Mouse (Mus musculus) hindbrain, embryonic 16.5 days (tissue): Measurements from ENCODE around the gene Prpf4. TPM values are rescaled to one million over a fixed set of nuclear protein-coding genes. Genes with fewer than 3 reads are reported as not detected.

Experiments used
- ATAC-seq: fragments of 200-750 bp; cut with Nextera tagmentation; 2 replicates; pipeline ENCODE4 v1.8.0; 2017; ENCODE audit warnings: moderate TSS enrichment, moderate library complexity
- H3K27ac ChIP-seq: fragments of 300-500 bp; sonication (generic); 2 replicates; pipeline ENCODE4 v1.5.1; 2014; ENCODE audit warnings: low read depth, mild to moderate bottlenecking, control low read depth, low read length, moderate library complexity
- H3K27me3 ChIP-seq: fragments of 300-500 bp; sonication (generic); replicated peaks from 2 replicates; pipeline ENCODE4 v1.6.1; 2014; ENCODE audit warnings: low read length; ENCODE audit not compliant: control insufficient read depth, insufficient read depth
- H3K36me3 ChIP-seq: fragments of 300-500 bp; sonication (generic); 2 replicates; pipeline ENCODE4 v1.6.1; 2014; ENCODE audit warnings: mild to moderate bottlenecking, low read length, moderate library complexity, mixed read lengths; ENCODE audit not compliant: control insufficient read depth, insufficient read depth
- H3K4me1 ChIP-seq: fragments of 300-500 bp; sonication (generic); 2 replicates; pipeline ENCODE4 v1.6.1; 2014; ENCODE audit warnings: low read depth, low read length; ENCODE audit not compliant: control insufficient read depth, insufficient read depth
- H3K4me2 ChIP-seq: fragments of 300-500 bp; sonication (generic); 2 replicates; pipeline ENCODE4 v1.6.1; 2014; ENCODE audit warnings: mild to moderate bottlenecking, low read length, control low read depth, moderate library complexity
- H3K4me3 ChIP-seq: fragments of 300-500 bp; sonication (generic); 2 replicates; pipeline ENCODE4 v1.5.1; 2014; ENCODE audit warnings: mild to moderate bottlenecking, low read length, control low read depth, moderate library complexity
- H3K9ac ChIP-seq: fragments of 300-500 bp; sonication (generic); 2 replicates; pipeline ENCODE4 v1.6.1; 2014; ENCODE audit warnings: low read depth, mild to moderate bottlenecking, control low read depth, low read length, moderate library complexity
- H3K9me3 ChIP-seq: fragments of 300-500 bp; sonication (generic); 2 replicates; pipeline ENCODE4 v1.6.1; 2014; ENCODE audit warnings: mild to moderate bottlenecking, low read length, moderate library complexity; ENCODE audit not compliant: control insufficient read depth
- WGBS: fragments of 180-500 bp; shearing (Covaris S2); extraction: QIAGEN DNeasy Blood & Tissue Kit; methylation state at CpG from one replicate; pipeline ENCODE4 v1.1.7; 2014; 5-methylcytosine and 5-hydroxymethylcytosine counted together
- polyA plus RNA-seq: library from polyadenylated mRNA; unstranded; fragments of >200 nt; fragmentation: Nextera tagmentation; extraction: Ambion mirVana; gene quantifications from 2 replicates; pipeline ENCODE4 v1.2.1, GENCODE M21; 2015

Prpf4 gene
- polyA plus RNA-seq, 1 experiment from 2014 or later, result 12.4 TPM

DNA sequence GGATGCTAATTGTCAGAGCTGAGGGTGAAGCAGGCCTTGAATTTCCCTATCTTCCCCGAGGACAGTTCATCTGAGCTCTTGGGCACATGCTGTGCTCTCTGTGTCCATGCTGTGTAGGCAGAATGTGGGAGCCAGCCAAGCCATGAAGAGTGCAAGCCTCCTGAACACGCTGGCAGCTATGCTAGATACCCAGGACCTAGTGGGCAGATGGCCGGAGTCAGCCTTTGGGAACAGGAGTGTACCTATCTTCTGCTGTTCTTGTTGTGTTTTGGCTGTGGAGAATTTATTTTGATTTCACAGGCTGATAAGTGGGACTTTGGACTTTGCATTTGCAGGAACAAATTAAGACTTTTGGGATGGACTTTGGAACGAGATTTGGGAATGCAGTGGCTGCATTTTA, 31.9 kb downstream of the Prpf4 start:
- Histone ChIP-seq H3K9ac (no peak overlapping the region), H3K4me2 (no peak overlapping the region), H3K36me3 (no peaks in the 10 kb centered on the region), H3K27me3 (no peaks in the 10 kb centered on the region), H3K9me3 (no peaks in the 10 kb centered on the region), H3K4me1 (no peaks in the 10 kb centered on the region), H3K27ac (no peak overlapping the region), H3K4me3 (no peak overlapping the region)
- ATAC-seq, result no peak
- 75% methylated on average over 4 of the region's 4 CpGs for WGBS

DNA sequence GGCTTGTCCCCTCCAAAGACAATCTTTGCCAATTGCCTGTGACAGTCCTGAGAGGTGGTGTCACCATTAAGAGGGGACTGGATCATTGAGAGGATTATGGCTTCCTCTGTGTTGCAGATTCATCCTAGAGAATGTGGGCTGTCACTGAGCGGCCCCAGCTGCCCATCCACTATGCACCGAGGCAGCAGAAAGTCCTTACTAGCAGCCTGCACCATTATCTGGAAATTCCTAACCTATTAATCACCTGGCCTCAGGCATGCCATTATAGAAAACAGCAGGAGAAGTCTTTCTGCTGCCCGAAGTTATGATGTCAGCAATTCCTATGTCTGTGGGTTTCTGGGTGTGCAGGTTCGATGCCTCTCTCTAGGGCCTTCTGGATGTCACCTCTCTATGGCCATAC, 32.4 kb downstream of the Prpf4 start:
- H3K9me3 ChIP-seq, result no peaks in the 10 kb centered on the region
- H3K4me1 ChIP-seq, result no peaks in the 10 kb centered on the region
- H3K27ac ChIP-seq, result no peak overlapping the region
- H3K4me2 ChIP-seq, result no peak overlapping the region
- 74% methylated on average over 4 of the region's 4 CpGs for WGBS
- no peaks in the 10 kb centered on the region for H3K27me3 ChIP-seq
- ATAC-seq, result no peak
- H3K36me3 ChIP-seq, result no peaks in the 10 kb centered on the region
- no peak overlapping the region for H3K4me3 ChIP-seq
- no peak overlapping the region for H3K9ac ChIP-seq

DNA sequence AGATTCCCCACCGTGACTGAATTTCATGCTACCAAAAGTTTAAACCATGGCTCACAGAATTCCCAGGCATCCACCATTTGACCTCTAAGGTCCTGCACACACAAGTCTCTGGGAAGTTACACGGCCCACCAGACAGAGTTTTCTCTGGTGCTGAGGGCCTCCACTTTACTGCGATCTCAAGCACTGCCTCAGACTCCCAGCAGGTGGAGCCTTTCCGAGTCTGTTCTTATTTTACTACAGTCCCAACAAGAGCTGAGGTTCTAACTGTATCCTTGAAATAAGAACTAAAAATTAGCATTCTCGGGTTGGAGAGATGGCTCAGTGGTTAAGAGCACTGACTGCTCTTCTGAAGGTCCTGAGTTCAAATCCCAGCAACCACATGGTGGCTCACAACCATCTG, 46.4 kb downstream of the Prpf4 start:
- no peaks in the 10 kb centered on the region for H3K9me3 ChIP-seq
- no peak overlapping the region for H3K4me2 ChIP-seq
- no peak overlapping the region for H3K9ac ChIP-seq
- no peaks in the 10 kb centered on the region for H3K27me3 ChIP-seq
- no peaks in the 10 kb centered on the region for H3K4me1 ChIP-seq
- 63% methylated on average over 5 of the region's 5 CpGs for WGBS
- peak; percentile 50; the same call in 1 of the 2 replicates for ATAC-seq
- H3K27ac ChIP-seq, result no peak overlapping the region
- no peaks in the 10 kb centered on the region for H3K36me3 ChIP-seq
- no peak overlapping the region for H3K4me3 ChIP-seq

DNA sequence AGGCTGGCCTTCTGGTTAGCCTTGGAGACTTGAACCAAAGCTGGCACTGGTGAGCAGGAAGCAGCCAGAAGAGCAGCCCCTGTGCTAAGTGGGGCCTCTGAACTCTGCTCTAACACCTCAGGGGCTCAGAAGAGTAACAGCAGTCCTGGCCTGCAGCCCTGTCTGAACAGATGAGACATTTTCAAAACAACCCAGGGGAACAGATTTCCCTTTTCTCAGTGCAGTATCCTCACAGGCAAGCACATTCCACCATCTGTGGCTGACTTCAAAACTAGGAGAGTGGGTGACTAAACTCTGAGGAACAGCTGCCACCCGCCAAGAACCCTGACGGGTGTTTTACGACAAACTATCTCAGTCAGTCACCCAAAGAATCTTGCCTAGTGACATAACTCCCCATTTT, 50.5 kb downstream of the Prpf4 start:
- no peaks in the 10 kb centered on the region for H3K4me1 ChIP-seq
- H3K36me3 ChIP-seq, result peaks cover 3% of the 10 kb centered on the region
- no peak overlapping the region for H3K4me2 ChIP-seq
- H3K27me3 ChIP-seq, result no peaks in the 10 kb centered on the region
- 64% methylated on average over 3 of the region's 3 CpGs for WGBS
- H3K9me3 ChIP-seq, result no peaks in the 10 kb centered on the region
- no peak overlapping the region for H3K27ac ChIP-seq
- ATAC-seq, result no peak
- H3K9ac ChIP-seq, result no peak overlapping the region
- H3K4me3 ChIP-seq, result no peak overlapping the region

DNA sequence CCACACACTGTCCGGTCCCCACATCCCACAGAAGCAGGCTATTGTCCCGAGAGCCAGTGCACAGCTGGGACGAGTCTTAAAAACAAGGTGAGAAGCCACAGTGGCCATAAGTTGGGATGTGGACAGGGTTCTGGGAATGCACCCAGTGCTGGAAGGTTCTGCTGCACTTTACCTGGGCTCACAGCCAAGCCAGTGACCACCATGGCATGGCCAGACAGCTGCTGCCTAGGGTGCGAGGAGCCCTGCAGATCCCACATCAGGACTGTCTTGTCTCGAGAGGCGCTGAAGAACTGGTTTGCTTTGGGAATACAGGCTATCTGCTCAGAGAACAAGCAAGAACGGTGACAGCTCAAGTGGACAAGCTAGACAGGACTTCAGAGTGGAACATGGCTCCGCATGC, 51.8 kb downstream of the Prpf4 start:
- Histone ChIP-seq H3K4me1 (no peaks in the 10 kb centered on the region), H3K27ac (no peak overlapping the region), H3K4me3 (no peak overlapping the region), H3K27me3 (no peaks in the 10 kb centered on the region), H3K36me3 (peaks cover 3% of the 10 kb centered on the region), H3K4me2 (no peak overlapping the region), H3K9ac (no peak overlapping the region), H3K9me3 (no peaks in the 10 kb centered on the region)
- ATAC-seq, result no peak
- 92% methylated on average over 8 of the region's 8 CpGs for WGBS

DNA sequence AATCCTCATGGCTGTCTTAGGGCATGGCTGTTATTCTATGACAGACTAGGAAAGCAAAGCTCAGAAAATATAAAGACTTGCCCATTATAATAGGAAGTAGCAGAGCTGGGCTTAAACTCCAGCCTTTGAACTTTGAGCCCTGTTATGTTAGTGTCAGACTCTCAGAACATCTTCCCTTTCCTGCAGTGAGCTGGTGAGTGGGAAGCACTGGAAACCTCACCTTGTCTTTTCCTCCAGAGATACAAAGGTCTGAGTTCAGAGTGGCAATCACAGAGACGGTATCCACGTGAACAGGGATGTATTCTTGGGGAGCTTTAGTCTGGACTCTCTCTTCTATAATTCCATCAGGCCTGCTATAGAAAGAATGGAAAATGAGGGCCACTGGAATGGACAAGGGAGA, 54.5 kb downstream of the Prpf4 start:
- WGBS, result 92% methylated on average over 2 of the region's 2 CpGs
- no peak overlapping the region for H3K27ac ChIP-seq
- H3K9me3 ChIP-seq, result no peaks in the 10 kb centered on the region
- no peaks in the 10 kb centered on the region for H3K27me3 ChIP-seq
- H3K9ac ChIP-seq, result no peak overlapping the region
- H3K4me1 ChIP-seq, result no peaks in the 10 kb centered on the region
- H3K4me3 ChIP-seq, result no peak overlapping the region
- no peak overlapping the region for H3K4me2 ChIP-seq
- peaks cover 3% of the 10 kb centered on the region for H3K36me3 ChIP-seq
- ATAC-seq, result no peak

DNA sequence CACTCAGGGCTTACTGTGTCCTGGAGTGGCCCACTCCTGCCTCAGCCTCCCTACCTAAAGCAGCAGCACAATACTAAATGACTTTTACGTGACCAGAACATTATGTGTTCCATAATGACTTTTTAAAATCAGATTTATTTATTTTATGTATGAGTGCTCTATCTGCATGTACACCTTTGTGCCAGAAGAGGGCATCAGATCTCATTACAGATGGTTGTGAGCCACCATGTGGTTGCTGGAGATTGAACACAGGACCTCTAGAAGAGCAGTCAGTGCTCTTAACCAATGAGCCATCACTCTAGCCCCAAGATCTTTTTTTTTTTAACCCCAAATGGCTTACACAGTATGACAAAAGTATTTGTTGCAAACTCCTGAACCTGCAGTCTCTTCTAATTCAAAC, 59.6 kb downstream of the Prpf4 start:
- Histone ChIP-seq H3K4me2 (no peak overlapping the region), H3K27ac (no peak overlapping the region), H3K9ac (no peak overlapping the region), H3K36me3 (peaks cover 3% of the 10 kb centered on the region; the same call in 1 of the 2 replicates), H3K27me3 (no peaks in the 10 kb centered on the region), H3K4me1 (no peaks in the 10 kb centered on the region), H3K4me3 (no peak overlapping the region), H3K9me3 (0 out of 2 replicates have a peak, but pooled peaks cover 2% of the 10 kb centered on the region)
- ATAC-seq, result no peak
- 92% methylated on average over 1 of the region's 1 CpGs for WGBS

DNA sequence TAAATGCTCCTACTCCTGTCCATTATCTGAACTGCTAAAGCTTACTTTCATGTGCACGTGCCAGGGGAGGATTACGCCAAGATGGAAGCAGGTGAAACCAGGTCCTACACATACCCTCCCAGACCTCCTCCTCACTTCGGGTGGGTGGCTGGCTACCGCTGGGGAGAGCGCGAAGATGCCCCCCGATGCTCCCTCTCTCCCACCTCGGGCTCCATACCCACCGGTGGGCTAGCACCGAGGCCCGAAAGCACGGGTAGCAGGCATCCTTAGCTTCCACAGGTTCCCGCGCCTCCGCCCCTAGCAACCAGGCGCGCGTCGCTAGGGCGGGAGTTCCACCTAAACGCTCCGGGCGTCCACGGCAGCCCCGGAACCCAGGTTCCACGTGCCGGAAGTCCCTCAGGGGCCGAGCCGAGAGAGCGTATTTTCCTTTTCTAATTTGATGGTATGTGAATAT, 62.0 kb downstream of the Prpf4 start, which contains the start of gene Wdr31:
TSS of gene Wdr31 (minus strand) at position 299 of the 454 bp plus-strand sequence.
- ATAC-seq, result peak; percentile 96
- Histone ChIP-seq H3K9me3 (0 out of 2 replicates have a peak, but pooled peaks cover 2% of the 10 kb centered on the region), H3K36me3 (peaks cover 3% of the 10 kb centered on the region; the same call in 1 of the 2 replicates), H3K4me1 (no peaks in the 10 kb centered on the region), H3K4me3 (peak within 1 kb of the TSS; percentile 75), H3K9ac (peak within 1 kb of the TSS; percentile 80), H3K4me2 (peak within 1 kb of the TSS; percentile 77), H3K27me3 (no peaks in the 10 kb centered on the region), H3K27ac (peak within 1 kb of the TSS; percentile 73)
- WGBS, result under 1% methylated on average over 30 of the region's 30 CpGs

DNA sequence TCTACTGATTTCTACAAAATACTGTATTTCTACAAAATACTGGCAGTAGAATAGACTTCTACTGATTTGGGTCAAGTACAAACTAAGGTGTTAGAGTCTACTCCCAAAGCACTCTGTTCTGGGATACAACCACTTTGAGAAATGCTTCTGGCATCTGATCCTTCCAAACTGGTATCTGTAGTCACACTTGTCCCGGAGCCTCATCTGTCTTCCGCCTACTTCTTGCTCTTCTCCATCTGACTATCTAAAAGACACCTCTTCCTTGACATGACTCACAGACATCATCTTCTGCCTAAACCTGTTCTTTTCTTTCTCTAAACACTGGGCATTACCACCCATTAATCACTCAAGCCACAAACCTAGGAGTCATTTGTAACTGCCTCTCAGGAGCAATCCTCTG, 63.5 kb downstream of the Prpf4 start:
- H3K4me3 ChIP-seq, result no peak overlapping the region
- ATAC-seq, result no peak

More for the DNA sequence above, 63.5 kb downstream of the Prpf4 start:
- H3K4me1 ChIP-seq, result no peaks in the 10 kb centered on the region
- WGBS, result 100% methylated on average over 2 of the region's 2 CpGs
- H3K36me3 ChIP-seq, result peaks cover 3% of the 10 kb centered on the region; the same call in 1 of the 2 replicates
- no peaks in the 10 kb centered on the region for H3K27me3 ChIP-seq
- no peak overlapping the region for H3K4me2 ChIP-seq
- H3K27ac ChIP-seq, result no peak overlapping the region
- no peak overlapping the region for H3K9ac ChIP-seq
- 0 out of 2 replicates have a peak, but pooled peaks cover 2% of the 10 kb centered on the region for H3K9me3 ChIP-seq
